Mouse (Mus musculus): ENCODE results near the gene Rab6a.
A peak's percentile ranks its signal among the peaks of the same experiment; 100 is the strongest.

Rab6a gene

DNA sequence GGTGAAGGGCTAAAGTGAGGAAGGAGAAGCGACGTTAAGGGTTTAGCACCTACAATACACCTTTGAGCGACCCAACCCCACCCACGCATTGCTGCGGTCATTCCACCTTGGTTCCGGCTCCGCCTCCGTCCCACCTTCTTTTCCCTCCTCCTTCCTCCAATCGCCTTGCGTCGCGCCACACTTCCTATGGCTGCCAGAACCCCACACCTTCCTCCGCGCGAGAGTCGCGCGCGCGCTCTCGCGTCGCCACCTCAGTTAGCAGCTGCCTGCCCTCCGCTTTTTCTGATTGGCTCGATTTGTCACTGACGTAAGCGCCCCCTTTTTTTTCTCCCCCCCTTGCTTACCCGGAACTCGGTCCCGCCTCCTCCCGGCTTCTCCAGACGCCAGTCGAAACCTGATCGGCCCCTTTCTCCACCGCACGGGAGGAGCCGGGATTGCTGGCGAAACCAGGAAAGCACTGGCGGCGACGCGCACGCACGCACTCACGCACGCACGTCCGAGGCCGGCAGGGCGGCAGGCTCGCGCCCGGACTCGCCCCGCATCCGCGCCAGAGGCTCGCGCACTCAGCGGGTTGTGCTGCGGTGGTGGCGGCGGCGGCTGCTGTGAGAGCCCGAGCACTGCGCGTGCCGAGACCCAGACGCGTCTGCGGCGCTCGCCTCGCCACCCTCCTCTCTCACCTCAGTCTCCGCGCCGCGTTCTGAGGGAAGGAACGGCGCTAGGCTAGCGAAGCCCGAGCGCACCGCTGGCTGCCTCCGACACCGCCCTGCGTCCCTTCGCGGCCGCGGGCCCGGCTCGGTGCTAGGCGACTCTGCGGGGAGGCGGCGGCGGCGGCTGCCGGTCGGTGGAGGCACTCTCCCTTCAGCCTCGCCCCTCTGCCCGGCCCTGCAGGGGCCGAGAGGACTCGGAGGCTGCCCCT, at the start of gene Rab6a:
Gene Rab6a (plus strand): TSS at position 197 of the 916 bp plus-strand sequence.
- peak; percentile 100 for DNase-seq (ENCODE audit: low read depth, low spot score)

DNA sequence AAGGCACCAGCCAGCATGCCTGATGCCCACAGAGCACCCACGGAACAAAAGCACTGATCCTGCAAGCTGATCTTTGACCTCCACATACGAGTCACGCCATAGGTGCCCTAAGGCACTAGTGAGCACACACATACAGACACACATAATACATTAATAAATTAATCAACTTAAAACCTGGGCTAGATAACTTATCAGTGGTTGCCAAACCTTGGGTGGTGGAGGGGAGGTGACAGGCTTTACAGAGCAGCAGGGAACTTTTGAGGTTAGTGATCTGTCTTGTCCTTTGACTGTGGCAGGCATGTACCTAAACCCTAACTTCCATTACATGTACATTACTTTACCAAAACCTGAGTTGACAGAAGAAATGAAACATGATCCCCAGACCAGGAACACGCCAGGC, 47.9 kb upstream of the Rab6a start:
- no peak for DNase-seq (ENCODE audit: low read depth, low spot score)

DNA sequence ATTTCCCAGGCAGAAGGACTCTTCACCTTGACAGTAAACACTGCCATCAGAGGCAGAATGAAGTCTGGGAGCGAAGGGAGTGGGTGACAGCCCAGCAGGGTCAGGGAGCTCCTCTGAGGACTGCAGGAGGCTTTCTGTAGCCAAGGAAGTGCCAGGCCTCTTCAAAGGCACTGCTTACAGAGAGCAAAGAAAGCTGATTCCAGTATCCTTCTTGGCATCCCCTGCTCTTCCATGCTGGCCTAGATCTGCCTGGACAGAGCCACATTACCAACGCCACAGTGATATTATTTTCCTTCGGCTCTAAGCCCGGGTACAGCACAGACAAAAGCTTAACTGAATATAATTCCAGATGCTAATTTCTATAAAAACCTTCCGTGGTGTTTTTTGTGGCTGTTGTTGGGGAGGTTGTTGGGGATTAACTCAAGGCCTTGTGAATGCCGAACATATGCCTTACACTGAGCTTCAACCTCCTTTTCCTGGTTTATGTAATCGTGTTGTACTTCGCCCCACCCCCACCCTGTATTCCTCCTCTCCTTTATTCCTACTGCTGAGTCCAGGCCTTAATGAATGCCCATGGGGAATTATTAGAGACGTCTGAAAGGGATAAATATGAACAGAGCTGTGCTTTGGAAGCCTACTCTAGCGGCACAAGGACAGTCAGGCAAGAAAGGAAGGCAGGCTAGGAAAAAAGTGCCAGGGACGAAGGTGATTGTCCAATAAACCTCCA, 45.2 kb upstream of the Rab6a start:
- DNase-seq (ENCODE audit: low read depth, low spot score), result no peak

DNA sequence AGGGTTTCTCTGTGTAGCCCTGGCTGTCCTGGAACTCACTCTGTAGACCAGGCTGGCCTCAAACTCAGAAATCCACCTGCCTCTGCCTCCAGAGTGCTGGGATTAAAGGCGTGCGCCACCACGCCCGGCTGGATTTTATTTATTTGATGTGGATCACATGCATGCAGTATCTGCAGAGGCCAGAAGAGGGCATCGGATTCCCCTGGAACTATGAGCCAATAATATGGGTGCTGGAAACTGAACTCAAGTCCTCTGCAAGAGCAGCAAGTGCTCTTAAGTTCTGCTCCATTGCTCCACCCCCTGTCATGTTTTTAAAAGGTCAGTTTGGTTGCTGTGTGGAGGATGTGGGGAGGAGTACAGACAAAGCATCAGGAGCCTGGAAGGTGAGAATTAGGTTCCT, 40.0 kb upstream of the Rab6a start:
- peak; percentile 16 for DNase-seq (ENCODE audit: low read depth, low spot score)

DNA sequence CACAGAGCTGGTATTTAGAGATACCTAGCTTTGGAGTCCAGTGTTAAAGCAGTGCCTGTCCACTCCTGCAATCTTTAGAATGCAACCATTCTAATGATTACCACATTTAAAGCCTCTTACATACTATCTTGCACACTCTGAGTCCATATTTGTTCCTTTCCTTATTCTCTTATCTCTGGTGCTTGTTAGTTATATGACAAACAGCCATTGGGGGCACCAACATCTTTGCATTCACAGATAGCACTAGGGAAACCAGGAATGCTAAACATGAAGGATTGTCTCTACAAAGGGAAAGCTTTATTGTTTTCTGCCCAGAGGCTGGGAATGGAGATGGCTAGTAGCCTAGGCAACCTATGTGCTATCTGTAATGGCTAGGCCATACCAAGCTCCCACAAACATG, 37.3 kb upstream of the Rab6a start:
- no peak for DNase-seq (ENCODE audit: low read depth, low spot score)

DNA sequence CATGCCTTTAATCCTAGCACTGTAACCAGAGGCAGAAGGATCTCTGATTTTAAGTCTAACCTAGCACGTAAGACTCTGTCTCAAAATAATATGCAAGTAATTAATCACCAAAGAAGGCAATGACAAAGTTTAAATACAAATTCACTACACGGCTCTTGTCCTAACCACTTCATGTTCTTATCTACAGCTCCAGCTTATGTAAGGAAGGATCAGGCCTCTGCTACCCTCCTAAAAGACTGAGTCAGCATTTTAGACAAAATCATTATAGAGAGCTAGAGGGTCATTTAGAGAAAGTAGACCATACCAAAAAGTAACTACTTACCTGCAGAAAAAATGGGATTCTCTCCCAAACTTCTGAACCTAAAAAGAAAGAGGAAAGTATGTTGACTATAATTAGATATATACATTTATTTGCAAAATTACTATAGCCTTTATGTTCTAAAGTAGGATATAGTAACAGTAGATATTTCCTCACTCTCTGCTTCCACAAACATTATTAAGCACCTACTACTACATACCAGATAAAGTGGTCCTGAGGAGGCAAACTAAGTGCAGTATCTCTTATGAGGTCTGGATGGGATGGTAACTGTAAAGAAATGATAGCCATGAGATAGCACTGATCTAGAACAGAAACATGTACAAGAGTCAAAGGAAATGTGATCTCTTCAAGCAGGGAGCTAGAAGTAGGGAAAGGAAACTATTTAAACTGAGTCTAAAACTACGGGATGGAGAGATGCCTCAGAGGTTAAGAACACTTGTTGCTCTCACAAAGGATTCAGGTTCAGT, 36.1 kb upstream of the Rab6a start:
- DNase-seq (ENCODE audit: low read depth, low spot score), result no peak

DNA sequence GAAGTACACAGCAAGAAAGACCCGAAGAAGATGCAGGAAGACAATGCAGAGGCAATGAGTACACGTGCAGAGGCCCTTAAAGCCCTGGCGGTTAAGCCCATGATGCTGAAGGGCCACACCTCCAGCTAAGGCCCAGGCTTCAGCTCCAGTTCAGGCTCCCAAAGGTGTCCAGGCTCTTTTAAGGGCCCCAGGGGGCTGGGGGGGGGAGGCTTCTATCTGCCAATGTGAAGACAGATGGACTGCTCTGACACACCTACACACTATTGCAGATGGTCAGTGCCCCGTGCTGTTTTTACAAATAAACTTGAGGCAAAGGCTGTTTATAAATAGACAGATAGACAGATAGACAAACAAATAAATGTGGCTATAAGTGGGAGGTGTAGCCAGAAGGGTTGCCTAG, 35.1 kb upstream of the Rab6a start:
- no peak for DNase-seq (ENCODE audit: low read depth, low spot score)

DNA sequence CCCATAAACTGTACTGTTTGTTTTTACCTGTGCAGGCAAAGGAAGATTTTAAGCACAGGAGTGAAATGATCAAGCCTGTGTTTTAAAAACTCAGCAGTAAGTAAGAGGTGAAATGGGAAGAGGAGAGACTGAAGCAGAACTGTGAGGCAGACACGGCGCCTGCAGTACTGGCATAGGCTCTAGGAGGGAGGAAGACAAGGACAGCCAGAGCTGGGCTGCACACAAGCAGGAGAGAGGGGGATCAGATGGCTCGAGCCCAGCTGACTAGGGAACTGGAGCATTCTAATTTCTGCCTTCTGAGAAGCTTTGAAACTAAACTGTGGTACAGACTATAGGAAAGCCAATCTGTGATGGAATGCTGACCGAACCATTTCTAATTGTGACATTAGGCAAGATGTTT, 34.5 kb upstream of the Rab6a start:
- DNase-seq (ENCODE audit: low read depth, low spot score), result no peak

DNA sequence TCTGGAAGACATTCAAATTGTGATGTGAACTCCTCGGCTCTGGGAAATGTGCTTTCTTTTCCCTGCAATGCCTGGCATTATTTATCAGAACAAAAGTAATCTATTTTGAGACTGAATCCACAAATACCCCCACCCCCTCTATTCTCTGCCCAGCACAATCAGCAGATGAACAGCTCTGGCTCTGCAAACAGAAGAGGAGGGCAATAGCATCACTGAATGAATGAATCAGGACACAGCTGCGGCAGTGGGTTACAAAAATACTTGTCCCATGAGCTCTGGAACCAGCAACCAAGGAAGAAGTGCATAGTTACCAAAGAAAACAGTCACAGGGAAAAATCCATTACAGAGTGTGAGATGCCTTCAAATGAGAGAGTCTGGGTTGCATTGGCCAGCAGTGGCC, 28.4 kb upstream of the Rab6a start:
- DNase-seq (ENCODE audit: low read depth, low spot score), result no peak

DNA sequence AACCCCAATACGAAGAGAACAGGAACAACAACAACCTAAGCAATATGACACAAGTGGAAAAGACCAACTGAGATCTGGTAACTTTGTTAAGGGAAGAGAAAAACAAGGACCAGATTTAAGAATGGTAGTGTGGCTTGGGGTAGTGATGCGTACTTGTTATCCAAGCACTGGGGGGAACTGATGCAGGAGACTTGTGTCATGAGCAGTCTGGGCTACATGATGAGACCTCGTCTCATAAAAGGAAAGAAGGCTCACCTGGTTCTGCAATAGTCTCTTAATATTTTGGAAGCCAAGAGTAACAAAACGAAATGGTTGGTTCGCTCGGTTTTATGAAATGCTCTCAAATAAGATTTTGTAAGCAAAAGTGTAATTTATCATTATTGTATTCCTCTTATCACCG, 25.0 kb upstream of the Rab6a start:
- DNase-seq (ENCODE audit: low read depth, low spot score), result no peak

DNA sequence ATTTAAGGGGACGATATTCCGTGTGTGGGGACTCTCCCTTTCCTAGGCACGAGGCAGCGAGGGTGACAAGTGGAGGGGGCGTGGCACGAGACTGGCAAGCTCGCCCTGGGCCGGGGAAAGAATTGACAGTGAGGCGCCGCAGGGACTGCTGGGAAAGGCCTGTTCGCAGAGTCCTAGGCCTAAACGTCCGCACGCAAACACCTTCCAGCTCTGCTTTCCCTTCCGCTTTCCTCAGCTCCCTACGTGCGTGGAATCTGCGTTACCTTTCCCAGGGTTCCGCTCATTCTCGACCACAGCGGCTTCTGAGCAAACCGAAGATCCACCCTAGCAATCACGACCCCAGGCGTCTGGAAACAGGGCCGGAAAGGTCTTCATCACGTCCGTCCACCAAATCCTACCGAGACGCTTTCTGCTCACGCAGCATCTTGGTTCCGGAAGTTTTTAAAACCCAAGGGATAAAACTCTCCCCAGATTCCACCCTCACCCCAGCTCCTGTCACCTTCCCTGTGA, 24.4 kb upstream of the Rab6a start:
- DNase-seq (ENCODE audit: low read depth, low spot score), result peak; percentile 89

DNA sequence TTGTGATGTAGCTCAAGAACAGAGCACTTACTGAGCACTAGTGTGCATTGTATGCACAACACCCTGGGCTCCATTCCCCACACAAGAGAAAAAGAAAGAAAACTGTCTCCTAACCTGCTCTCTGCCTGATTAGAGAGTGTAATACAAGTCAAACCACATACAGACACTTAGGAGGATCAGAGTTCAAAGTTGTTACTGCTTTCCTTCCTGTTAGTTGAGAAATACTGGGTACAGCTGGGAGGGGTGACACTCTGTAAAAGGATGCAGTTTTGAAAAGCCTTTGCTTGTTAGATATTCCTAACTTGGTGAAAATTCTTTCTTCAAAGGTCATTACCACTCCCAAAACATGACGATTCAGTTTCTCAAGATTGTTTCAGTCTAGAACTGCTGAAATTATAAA, 17.4 kb upstream of the Rab6a start:
- DNase-seq (ENCODE audit: low read depth, low spot score), result peak; percentile 31

DNA sequence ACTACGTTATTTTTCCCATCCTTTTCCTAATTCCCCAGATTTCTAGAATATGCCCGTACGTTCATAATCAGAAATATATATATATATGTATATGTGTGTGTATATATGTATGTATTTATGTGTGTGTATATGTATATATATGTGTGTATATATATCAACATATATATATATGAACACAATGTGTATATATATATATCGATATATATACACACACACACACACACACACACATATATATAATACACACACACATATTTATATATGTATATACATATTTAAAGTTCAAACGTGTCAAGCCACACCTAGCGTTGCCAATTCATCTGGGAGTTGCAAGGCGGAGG, 16.7 kb upstream of the Rab6a start:
- DNase-seq (ENCODE audit: low read depth, low spot score), result no peak

DNA sequence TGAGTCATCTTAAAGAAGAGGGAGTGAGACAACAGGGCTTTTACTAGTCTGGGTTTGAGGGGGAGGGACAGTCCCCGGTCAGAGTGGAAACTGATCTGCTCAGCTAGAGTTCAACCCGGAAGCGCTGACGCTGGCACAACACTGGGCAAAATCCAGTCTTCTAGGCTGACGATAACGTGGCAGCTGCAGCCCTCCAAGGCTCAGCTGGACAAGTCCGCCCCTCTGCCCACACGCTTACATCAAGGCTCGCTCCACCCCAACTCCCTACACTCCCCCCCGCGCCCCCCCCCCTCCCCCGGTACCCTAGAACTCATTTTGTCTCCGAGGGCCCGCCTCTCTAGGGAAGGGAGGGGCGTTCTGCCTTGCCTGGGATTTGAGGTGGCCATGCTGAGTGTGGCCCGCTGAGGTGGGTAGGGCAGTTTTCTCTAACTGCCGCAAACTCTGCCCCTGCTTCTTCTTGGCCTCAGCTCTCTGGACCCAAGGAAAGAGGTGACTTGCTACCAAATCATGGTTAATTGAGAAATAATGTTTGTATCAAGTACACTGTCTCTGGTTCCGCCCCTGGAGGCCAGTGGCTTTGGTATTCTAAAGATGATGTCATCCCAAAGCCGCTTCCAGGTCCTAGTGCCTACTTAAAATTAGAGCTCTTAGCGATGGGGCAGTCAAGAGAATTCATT, 16.2 kb upstream of the Rab6a start:
- peak; percentile 90 for DNase-seq (ENCODE audit: low read depth, low spot score)

DNA sequence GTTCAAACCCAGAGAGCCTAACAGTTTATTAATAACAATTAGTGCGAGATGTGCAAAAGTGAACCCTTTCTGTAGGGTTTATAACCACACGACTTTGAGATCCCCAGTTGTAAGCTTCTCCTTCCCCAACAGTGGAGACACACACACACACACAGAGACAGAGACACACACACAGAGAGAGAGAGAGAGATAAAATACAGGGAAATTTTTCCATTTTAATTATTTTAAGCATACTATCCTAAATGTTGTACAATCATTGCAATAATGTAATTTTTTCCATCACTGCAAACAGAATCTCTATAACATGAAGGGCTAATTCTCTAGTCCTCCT, 15.7 kb upstream of the Rab6a start:
- no peak for DNase-seq (ENCODE audit: low read depth, low spot score)

DNA sequence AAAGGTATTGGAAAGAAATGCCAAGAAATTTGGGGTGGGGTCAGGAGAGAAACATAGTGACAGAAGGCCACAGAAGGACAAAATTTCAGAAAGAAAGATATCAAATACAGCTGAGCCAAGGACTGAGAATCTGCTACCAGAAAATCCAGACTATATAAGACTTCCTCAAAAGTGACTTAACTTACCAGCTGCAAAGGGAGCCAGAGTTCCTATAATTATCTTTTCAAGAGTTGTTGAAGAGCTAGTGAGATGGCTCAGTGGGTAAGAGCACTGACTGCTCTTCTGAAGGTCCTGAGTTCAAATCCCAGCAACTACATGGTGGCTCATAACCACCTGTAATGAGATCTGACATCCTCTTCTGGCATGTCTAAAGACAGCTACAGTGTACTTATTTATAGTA, 13.9 kb upstream of the Rab6a start:
- DNase-seq (ENCODE audit: low read depth, low spot score), result no peak

DNA sequence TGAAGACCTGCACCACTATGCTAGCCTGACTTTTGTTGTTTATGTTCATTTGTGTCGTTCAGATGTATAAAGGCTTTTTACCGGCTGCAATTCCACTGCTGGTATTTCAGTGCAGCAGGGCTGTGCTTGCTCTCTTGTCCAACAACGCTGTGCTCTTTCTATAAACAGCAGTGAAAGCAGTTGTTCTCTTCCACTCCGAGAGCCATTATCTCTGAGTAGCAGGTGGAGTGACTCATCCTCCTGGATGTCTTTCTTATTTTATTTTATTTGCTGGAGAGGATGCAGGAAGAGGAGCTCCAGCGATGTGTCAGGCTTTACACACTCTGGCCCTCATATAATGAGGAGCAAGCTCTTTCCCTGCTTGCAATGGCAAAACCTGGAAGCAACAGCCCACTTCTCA, 7.0 kb upstream of the Rab6a start:
- no peak for DNase-seq (ENCODE audit: low read depth, low spot score)

DNA sequence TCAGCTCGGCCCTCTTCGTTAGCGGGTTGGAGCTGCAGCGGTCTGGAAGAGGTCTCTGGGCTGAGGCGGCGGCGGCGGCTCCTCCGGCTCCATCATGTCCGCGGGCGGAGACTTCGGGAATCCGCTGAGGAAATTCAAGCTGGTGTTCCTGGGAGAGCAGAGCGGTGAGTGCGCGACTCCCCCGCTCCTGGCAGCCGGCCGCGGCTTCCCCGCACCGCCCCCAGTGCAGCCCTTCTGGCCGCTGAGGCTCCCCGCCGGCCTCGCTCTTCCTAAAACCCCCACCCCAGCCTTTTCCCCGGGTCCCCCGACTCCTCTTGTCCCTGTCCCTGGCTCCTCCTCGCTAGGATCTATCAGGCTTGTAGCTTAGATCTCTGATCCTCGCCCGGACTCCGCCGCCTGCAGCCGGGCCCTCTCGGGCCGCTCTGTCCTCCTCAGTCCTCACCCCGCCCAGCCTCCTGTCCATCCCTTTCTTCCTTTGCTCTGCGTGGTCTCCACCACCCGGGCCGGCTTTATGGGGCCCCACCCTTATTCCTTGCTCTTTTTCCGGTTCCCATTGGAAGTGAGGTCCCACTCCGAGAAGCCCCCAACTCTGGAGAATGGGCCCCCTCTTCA, 1.0 kb downstream of the Rab6a start, which contains the start of gene Mrpl48:
Gene Mrpl48 (minus strand): TSS at position 172 of the 612 bp plus-strand sequence.
- DNase-seq (ENCODE audit: low read depth, low spot score), result no peak

DNA sequence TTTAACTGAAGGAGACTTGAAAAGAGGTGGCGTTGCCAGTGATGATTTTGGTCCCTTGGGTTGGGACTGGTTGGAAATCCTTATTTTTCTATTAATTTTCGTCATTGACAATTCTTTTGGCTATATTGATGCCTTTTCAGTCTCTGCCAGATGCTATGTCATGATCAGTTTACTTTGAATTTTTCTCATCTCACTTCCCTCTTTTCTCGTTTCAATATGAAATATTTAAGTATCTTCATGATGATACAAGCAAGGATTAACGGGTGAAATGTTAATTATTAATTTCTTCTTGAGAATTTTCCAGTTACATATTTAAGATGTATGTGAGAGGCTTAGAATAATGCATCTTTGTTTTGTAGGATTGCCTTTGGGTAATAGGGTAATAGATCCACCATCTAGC, 1.7 kb downstream of the Rab6a start:
- no peak for DNase-seq (ENCODE audit: low read depth, low spot score)

DNA sequence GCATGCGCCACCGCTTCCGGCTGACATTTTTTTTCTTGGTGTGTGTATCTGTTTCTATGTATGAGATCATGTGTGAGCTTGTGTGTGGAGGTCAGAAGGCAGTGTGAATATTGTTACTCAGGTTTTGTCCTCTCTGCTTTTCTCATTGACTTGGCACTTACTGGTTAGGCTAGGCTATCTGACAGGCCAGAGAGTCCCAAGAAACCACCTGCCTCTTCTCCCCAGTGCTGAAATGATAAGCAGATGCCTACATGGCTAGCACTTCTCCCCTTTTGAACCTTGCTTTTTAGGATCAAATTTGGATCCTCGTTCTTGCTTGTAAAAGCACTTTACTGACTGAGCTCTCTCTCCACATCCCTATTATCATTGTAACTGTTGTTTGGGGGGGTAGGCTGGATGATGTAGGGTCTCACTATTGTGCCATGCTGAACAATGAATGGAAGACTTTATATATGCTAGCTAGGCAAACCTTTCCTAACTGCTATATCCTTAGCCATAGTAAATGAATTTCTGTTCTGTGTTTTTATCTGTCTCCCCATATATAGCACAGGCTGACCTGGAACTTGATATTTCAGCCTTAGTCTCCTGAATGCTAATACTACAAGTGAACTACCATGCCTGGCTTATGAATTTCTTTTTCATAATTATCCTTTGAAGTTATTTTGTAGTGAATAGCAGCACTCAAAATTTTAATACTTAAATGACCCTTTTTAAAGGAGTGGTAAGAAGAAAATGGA, 9.1 kb downstream of the Rab6a start:
- DNase-seq (ENCODE audit: low read depth, low spot score), result no peak

All from CD4-positive helper T cell, adult 2 months (primary cell).